Comparison of ENCODE assay signal across 23 mouse cellular contexts in genomic region chr8:93852087-93852645, GRCm38 (mm10). TPM values are rescaled to one million over a fixed set of nuclear protein-coding genes. Genes with fewer than 3 reads are reported as not detected.
DNase-seq lines count a peak whose midpoint lies in the region; ATAC-seq and TF ChIP-seq lines count a peak whose summit lies in the region.
"Had no signal": no experiment of that assay in that cellular context is flagged by ENCODE, and none has a peak within 500 bp of the region (broad histone marks: within the 10 kb centered on the region; RNA-seq: fewer than 3 reads in every experiment).

No protein-coding gene starts in this region.

- H3K79me2 ChIP-seq in myocyte (ENCODE audit: control insufficient read depth, insufficient read depth) = no peaks in the 10 kb centered on the region

- H3K4me2 ChIP-seq in myocyte (ENCODE audit: low read depth) = peak overlapping the region; percentile 53
- H3K4me2 ChIP-seq: kidney, embryonic 15.5 days; neural tube, embryonic 12.5 days had no signal

- peaks cover 26% of the 10 kb centered on the region for H3K4me1 ChIP-seq in cortical plate, adult 2 months (ENCODE audit: control insufficient read depth, insufficient read depth, low read length)
- H3K4me1 ChIP-seq: hindbrain, embryonic 10.5 days; kidney, embryonic 15.5 days; neural tube, embryonic 12.5 days had no signal

- no peak for TF ChIP-seq POLR2A in cortical plate, adult 2 months (IDR thresholded peaks at IDR 0.05; ENCODE audit: extremely low read depth, insufficient read depth, low read length)
- no peak for TF ChIP-seq POLR2A in myocyte (IDR thresholded peaks at IDR 0.05; ENCODE audit: insufficient read length, low read depth)

- no peak for DNase-seq in frontal cortex, postnatal 25 days (ENCODE audit: low spot score in 2 of 2)
- DNase-seq in layer of hippocampus, adult 11-12 months (ENCODE audit: low spot score) = peak; percentile 55
- no peak for DNase-seq in layer of hippocampus, postnatal 25 days (ENCODE audit: extremely low spot score in 1 of 2, low spot score in 1 of 2)
- no peak for DNase-seq in spleen, adult 18-20 months
- DNase-seq in thymus, postnatal 14 days = no peak
- DNase-seq: adrenal gland, postnatal 36 days; B cell, adult 2 months; cerebellum, adult 9-11 months; embryo, embryonic 11 days; gastrocnemius, postnatal 25 days; left cerebral cortex, postnatal 4 days; lung, adult 18-20 months; lung, postnatal 36 days; right cerebral cortex, postnatal 25 days had no signal

- TF ChIP-seq CTCF in cortical plate, adult 2 months (IDR thresholded peaks at IDR 0.05; ENCODE audit: extremely low read depth, insufficient read depth, low read length) = no peak

- peak overlapping the region; percentile 14; the same call in 1 of the 2 replicates for H3K27ac ChIP-seq in cortical plate, adult 2 months (ENCODE audit: insufficient read depth, low read length)
- H3K27ac ChIP-seq: hindbrain, embryonic 10.5 days; kidney, embryonic 15.5 days; neural tube, embryonic 12.5 days had no signal

- ATAC-seq in frontal cortex, adult (ENCODE audit: low TSS enrichment) = peak; percentile 18; the same call in 1 of the 2 replicates
- ATAC-seq: activated CD4-positive, CD25-positive, alpha-beta regulatory T cell, adult 4 months; inflammation-experienced regulatory T-cells, adult 6 months; Patski had no signal

- H3K27me3 ChIP-seq in myocyte (ENCODE audit: control insufficient read depth, insufficient read depth, insufficient read length) = no peaks in the 10 kb centered on the region
- H3K27me3 ChIP-seq: kidney, embryonic 15.5 days; neural tube, embryonic 12.5 days had no signal

- no peak overlapping the region for H3K4me3 ChIP-seq in cortical plate, adult 2 months (ENCODE audit: insufficient read depth, low read length)
- no peak overlapping the region for H3K4me3 ChIP-seq in myocyte
- H3K4me3 ChIP-seq: hindbrain, embryonic 10.5 days; kidney, embryonic 15.5 days; neural tube, embryonic 12.5 days had no signal

- H3ac ChIP-seq in myocyte (ENCODE audit: control insufficient read depth, insufficient read length) = no peak overlapping the region

- no peaks in the 10 kb centered on the region for H3K36me3 ChIP-seq in myocyte (ENCODE audit: control insufficient read depth, insufficient read depth)
- H3K36me3 ChIP-seq: hindbrain, embryonic 10.5 days; kidney, embryonic 15.5 days; neural tube, embryonic 12.5 days had no signal

TF ChIP-seq in myocyte, 11 proteins besides CTCF, POLR2A, EP300 and RAD21:
- TF ChIP-seq SRF (IDR thresholded peaks at IDR 0.05; ENCODE audit: control insufficient read depth, insufficient read length, low read depth) (no peak), MYOG (IDR thresholded peaks at IDR 0.05; ENCODE audit: control insufficient read depth in 1 of 3, insufficient read depth in 1 of 3, insufficient read length in 2 of 3, low read depth in 2 of 3) (no peak)

RNA-seq across cellular contexts. Expression of gene Gnao1, which starts 42.4 kb away (rescaled TPM):
- total RNA-seq in layer of hippocampus, postnatal 25 days (2021) = 100 to 1,000 TPM; 666 to 729 TPM
- polyA plus RNA-seq in cortical plate, adult 2 months (2012; rRNA removed) = 437 and 476 TPM in 2 replicates
- 31.8 TPM for polyA plus RNA-seq in myocyte (2012; fragmentation: generic; extraction: Trizol)

Comparison
In these comparisons a context has a peak if more than half of its experiments do, and no peak if none do; other contexts are left out.
1. RNA of gene Gnao1, which starts 42.4 kb away (polyA plus RNA-seq): 437 to 476 TPM in cortical plate, adult 2 months; 31.8 TPM in myocyte (single experiment); every median in the first group is over 10 times any median in the second.